Mouse (Mus musculus) cortical plate, adult 2 months (tissue): ENCODE data around the gene Rilp.

ENCODE experiments used
- CTCF ChIP-seq: fragments of 200-500 bp; IDR thresholded peaks from 2 replicates; pipeline ENCODE4 v1.5.1; 2011; ENCODE audit warnings: mild to moderate bottlenecking, control low read depth, low read length; ENCODE audit not compliant: insufficient read depth; ENCODE audit errors: extremely low read depth
- POLR2A ChIP-seq: fragments of 200-500 bp; IDR thresholded peaks from 2 replicates; pipeline ENCODE4 v1.6.1; 2011; ENCODE audit warnings: mild to moderate bottlenecking, low read length, control low read depth; ENCODE audit not compliant: insufficient read depth; ENCODE audit errors: extremely low read depth

DNA sequence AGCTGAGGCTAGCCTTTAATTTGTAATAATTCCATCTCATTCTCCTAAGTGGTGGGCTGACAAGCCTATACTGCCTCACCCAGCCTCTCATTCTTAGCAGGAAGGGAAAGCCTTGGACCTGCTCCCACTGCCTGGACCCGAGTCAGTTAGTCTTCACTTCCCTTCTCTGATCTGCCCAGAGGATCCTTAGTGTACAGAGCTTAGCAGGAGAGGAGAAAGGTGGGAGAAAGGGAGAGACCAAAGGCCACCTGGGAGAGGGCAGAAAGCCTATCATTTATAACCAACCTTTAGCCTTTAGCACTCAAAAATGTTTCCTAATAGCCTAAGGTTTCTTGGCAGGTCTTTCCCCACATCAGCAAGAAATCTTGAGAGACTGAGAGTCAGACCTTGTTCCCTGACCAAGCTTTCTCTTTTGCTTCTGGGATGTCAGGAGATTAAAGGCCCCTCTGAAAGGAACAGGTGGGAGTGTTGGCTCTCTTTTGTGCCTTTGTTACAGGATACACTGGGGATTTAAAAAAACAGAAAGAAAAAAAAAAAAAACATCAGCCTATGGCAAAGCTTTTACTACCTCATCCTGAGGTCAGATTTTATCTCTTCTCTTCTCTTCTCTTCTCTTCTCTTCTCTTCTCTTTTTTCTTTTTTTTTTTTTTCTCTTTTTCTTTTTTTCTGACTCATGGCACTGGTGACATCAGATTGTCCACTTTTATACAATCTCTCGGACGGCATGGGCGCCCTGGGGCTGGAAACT lies 24.6 kb downstream of the Rilp start:
- no peak for TF ChIP-seq CTCF
- no peak for TF ChIP-seq POLR2A
